Mouse (Mus musculus): ENCODE measurements around the gene Ubtd2. TPM values are rescaled to one million over a fixed set of nuclear protein-coding genes. Genes with fewer than 3 reads are reported as not detected.

Ubtd2 gene
- total RNA-seq, 2 experiments from 2014 or later, result 34.7 to 34.9 TPM

DNA sequence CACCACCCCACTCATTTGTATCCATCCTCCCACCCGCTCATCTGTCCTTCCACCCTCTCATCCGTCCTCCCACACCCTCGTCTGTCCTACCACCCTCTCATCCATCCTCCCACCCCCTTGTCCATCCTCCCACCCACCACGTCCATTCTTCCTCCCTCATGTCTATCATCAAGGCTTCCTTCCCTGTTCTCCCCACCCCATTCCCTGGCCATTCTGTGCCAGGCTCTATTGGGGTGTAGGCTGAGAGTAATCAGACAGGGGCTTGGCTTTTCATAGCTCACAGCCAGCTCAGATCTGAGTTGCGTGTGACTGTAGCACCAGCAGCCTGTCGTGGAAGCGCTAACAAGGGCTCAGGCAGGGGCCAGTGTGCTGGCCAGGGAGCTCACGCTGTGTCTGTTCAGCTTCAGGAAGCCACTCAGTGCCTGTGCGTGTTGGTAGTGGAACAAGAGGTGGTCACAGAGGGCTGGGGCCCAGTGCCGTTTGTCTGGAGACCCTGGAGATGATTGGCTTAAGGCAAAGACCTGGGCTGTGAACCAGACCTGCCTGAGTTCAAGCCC, 92.3 kb downstream of the Ubtd2 start:
- no peak for DNase-seq

DNA sequence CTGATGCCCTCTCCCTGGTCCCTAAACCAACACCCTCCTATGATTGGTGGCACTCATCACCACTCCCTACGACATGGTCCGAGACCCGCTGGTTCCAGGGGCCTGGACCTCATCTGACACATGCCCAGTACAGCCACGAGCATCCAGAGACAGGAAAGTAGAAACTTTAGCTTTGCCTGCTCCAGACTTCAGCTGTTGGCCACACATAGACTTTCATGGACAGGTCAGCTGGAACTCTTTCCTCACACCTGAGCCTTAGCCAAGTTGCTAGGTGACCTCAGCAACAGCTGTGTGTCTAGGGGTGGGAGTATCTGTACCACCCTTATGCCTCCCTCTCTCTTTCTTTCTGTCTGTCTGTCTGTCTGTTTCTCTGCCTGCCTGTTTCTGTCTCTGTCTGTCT, 93.1 kb downstream of the Ubtd2 start:
- DNase-seq, result no peak

DNA sequence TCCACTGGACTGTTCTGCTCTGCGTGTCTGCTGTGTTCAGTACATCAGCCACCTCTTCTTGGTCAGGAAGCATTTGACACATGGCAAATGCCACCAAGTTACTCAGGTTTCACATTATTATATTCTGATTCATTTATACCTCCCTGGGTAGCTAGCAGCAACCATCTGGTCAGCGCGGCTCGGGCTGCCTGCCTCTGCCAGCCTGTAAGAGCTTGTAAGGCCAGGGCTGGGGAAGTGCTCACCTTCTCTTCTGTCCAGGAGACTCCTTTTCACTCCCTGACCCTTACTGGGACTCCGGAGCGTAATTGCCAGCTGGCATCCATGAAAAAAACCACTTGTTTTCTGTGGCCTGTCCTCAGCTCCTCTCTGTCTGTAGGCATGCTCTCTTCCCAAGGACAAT, 94.1 kb downstream of the Ubtd2 start:
- DNase-seq, result no peak

DNA sequence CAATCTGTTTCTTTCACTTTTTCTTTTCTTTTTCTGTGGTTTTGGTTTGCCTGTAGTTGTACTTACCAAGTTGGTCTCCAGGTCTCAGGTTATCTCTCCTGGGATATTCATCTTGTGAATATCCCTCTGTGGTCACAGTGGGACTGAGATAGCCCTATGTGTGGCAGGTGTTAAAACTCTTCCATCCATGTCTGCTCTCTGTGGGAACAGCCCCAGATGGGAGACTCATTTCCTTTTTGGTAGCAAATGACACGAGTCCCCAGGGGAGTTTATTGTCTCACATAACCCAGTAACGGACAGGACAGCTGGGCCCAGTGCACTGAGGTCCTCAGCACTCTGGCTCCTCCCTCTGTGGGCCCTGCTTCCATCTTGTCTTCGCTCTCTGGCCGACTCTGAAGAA, 94.9 kb downstream of the Ubtd2 start:
- no peak for DNase-seq

DNA sequence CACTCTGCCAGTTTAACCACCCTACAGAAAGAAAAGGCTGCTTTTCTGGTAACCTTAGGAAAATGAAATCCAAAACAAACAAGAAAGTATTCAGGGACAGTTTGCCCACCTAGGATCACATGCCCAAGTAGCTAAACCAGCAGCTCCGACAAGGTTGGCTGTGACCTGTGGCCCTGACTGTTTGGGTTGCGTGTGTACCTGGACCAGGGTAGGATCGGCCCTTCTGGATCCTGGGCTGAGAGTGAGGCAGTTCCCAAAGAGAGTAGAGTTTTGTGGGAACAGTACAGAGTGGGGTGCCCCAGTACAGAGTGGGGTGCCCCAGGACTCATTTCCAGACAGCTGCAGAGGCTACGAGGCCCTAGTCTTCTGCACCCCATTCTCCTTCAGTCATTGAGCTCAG, 95.9 kb downstream of the Ubtd2 start:
- DNase-seq, result no peak

DNA sequence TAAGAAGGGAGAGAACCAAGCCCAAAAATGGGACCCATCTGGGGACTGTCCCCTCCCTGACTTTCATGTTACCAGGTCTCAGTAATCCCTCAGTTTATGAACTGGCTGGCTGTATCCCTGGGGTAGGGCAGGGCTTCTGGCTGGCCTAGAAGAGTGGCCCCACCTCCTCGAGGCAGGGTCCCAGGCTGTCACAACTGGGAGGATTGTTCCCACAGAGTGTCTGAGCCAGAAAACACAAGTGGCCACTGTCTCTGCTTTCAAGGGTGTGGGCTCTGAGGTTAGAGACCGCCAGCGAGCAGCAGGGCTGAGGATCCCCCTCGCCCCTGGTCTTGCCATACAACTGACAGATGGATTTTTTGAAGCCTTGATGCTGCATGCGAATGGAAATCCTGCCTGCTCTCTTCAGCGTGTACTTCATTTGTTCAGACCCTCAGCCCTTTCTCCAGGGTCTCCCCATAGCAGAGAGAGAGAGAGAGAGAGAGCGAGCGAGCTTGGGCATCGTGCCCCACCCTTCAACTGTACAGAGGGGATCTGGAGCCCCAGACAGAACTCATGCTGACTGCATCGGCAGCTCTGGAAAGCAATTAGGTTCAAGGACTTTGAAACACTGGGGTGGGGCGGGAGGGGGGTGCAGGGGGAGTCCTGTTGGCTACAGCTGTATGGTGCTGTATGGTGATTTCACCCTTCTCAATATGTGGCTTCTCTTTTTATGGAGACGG, 96.6 kb downstream of the Ubtd2 start:
- DNase-seq, result peak in 1 of 2 experiments; percentile 39

DNA sequence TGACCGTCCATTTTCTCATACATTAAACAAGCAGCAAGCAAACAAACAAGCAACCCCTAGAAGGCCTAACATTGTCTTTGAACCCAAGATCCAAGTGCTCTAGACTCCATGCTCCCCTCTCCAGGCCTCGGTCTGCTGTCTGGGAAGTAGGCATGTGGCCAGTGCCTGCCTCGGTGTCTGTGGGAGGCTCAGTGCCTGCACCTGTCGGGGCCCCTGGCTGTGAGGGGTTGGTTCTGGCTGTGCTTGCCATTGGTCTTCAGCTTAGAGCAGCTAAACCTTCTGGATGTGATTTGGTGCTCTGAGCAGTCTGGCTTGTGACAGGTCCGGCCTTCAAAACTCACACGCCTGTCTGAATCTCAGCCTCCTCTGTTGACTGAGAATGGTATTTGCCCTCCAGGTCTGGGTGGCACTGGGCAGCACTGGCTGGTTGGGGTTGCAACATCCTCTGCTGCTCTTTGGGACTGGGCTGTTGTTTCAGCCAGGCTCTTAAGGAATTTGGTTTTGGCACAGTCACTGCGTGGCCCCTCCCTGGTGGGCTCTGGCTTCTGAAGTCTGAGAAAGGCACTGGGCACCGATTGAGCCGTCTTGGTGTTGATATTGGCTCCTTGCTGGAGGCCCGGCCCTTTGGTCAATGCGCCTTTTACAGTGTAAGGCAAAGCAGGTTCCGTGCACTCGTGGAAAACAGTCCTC, 97.4 kb downstream of the Ubtd2 start:
- no peak for DNase-seq

DNA sequence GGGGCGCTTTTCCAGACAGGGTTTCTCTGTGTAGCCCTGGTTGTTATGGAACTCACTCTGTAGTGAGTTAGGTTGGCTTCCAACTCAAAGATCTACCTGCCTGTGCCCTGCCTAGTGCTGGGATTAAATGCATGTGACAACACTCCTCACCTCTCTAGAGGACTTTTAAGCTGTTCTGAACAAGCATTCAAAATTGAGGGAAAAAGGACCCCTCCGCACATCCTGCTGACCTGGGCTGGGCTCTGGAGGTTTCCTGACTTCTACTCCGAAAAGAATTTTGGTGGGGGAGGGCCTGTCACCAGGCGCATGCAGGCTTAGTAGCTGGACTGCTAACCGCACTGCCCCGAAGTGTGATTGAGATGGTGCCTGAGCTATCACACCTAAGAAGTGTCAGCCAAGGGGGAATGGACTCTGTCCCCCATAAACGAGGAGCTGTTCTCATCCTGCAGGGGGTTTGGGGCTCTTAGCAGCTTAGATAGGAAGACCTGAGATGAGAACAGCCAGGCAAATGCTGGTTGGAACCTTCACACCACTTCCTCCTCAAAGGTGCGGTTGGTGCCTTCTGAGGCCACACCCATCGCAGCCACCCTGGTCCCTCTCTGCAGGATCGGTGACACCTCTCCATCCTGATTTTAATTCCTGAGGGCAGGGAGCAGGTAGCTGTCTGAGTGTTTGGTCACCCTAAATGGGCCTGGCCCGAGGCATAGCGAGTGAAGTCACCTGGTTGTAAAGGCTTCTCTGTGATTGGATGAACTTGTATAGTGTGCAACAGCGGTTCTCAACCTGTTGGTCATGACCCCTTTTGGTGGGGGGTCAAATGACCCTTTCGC, 98.4 kb downstream of the Ubtd2 start:
- no peak for DNase-seq

DNA sequence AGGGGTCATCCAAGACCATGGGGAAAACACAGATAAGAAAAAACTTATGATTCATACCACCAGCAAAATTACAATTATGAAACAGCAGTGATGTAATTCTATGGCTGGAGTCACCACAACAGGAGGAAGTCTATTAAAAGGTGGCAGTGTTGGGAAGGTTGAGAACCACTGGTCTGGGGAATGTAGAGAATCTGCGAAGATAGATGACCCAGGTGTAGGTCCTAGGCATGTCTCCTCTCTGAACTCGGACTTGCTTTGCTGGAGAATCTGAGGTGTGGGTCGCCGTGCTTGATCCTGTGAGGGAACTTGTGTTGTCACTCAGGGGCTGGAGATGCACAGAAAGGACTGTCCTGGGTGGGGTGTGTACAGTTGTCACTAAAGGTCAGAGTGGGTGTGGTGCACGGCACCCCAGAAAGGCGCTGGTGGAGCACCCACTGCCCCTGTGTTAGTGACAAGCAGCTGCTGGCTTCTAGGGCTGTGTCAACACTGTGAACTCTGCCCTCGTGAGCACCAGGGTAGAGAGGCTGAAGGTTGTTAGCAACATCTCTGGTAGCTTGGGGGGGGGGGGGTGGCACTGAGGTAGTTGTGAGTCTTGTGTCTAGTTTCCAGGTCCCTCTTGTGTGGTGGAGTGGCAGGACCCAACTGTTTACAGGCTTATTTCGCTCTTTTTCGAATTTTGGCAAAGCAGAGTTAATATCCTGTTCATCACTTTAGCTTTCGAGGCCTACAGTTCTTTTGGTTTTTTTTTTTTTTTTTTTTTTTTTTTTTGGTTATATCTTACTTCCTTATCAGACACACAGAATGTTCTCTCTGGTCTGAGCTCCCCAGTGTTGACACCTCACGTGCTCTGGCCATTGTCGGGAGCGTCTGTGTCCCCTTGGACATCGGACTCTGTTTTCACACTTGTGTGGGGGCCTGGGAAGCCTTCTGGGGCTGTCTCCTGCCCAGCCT, 99.2 kb downstream of the Ubtd2 start:
- DNase-seq, result no peak

DNA sequence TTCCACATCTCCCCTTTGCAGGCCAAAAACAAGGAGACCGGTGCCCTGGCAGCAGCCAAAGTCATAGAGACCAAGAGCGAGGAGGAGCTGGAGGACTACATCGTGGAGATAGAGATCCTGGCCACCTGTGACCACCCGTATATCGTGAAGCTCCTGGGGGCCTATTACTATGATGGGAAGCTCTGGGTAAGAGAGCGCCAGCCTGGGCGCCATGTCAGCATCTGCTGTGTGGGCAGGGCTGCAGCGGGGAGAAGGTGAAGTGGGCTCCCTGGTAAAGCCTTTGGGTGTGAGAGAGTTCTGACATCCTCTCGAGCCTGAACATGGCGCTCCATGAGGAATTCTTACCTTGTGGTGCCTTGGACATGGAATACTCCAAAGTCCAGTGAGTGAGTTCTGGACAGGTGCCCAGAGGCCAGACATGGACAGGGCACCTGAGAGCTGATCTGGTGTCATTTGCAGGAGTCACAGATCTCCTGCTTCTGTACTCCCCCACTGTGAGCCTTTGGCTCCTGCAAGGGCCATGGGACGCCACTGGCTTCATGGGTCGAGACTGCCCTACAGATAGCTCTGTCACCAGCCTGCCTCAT, 100.0 kb downstream of the Ubtd2 start:
- DNase-seq, result no peak

DNA sequence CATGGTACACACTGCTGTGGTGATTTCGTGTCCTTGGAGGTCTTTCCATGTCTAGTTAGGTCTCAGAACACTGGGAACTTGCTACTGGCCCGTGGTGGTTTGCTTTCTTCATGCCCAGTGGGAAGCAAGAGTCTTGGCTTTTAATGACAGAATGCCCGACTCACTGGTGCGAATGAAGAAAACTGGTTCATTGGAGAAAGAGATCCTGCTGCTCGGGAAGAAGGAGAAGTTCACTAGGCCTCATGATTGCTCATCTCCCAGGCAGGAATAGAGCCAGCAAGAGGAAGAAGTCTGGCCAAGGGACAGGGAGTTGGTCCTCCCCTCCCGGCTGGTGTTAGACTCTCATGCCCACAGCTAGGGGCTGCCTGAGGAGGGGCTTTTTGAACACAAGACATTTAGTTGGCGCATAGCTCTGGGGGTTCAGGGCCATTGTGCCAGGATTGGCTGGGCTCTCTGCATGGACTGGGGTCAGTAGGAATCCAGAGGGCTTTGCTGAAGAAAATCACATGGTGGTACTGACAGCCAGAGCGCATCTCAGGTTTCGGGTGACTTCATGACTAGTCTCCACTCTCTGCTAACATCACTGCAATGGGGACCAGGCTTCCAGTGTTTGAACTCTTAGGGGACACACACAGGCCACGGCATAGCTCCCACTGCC, 101.3 kb downstream of the Ubtd2 start:
- no peak for DNase-seq

DNA sequence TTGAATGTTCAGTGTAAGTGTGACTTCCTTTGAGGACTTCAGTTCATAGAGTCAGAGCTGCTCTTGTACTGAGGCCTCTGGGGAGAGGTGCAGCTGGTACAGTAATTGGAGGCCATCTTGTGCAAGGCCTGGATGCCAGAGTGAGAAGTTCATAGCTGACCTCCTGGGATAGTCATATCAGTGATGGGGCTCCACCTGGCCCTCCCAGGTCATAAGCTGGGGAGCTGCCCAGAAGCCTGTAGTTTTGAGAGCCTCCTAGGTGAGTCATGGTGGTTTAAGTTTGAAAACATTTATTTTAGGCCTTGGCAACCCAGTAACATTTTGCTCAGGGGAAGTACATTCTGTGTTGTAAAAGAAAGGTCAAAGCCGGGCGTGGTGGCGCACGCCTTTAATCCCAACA, 102.9 kb downstream of the Ubtd2 start:
- DNase-seq, result no peak

DNA sequence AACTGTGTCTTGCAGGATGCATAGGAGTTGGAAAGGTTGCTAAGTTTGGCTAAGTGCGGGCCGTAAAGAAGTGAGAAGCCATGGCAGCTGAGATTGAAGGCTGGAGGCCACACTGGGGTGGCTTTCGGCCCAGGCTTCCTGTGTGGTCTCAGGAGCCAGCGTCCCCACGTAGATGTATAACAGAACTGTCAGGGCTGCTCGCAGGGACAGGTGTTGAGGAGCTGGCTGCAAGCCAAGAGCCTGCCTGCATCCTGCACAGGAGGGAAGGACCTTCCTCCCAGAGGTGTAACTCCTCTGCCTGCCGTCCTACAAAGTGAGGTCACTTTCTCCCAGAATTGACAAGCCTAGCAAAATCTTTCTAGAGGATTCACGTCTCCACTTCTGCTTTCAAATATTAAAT, 103.5 kb downstream of the Ubtd2 start:
- DNase-seq, result no peak

DNA sequence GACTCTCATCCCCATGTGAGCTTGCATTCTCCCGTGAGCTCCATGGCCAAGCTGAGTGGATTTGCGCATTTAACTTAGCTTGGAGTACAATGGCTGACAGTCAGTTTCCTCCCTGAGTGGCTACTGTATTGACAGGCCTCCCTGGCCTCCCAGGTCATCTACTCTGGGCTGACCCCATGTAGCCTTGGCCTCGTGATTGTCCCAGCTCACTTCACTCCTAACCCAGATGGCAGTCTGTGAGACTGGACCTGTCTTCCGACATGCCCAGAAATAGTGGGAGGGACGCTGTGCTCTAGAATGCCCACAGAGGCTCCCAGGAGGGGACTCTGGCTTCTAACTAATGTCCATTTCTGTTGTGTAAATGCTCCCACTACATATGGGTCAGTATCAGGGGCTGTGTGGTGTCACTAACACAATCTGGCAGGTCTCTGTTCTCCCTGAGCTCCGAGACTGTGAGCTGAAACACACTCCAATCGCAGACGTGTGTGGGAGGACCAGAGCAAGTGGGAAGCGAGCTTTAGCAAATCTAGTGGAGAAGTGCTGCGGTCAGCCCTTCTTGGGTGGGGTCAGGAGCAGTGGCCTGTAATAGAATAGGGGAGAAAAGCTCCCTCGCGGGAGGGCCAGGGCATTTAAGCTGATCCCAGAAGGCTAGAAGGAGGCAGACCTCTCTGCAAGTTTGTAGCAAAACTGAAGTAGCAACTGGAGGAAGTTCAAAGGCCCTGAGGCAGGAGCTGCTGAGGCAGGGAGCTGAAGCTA, 105.0 kb downstream of the Ubtd2 start:
- DNase-seq, result no peak

DNA sequence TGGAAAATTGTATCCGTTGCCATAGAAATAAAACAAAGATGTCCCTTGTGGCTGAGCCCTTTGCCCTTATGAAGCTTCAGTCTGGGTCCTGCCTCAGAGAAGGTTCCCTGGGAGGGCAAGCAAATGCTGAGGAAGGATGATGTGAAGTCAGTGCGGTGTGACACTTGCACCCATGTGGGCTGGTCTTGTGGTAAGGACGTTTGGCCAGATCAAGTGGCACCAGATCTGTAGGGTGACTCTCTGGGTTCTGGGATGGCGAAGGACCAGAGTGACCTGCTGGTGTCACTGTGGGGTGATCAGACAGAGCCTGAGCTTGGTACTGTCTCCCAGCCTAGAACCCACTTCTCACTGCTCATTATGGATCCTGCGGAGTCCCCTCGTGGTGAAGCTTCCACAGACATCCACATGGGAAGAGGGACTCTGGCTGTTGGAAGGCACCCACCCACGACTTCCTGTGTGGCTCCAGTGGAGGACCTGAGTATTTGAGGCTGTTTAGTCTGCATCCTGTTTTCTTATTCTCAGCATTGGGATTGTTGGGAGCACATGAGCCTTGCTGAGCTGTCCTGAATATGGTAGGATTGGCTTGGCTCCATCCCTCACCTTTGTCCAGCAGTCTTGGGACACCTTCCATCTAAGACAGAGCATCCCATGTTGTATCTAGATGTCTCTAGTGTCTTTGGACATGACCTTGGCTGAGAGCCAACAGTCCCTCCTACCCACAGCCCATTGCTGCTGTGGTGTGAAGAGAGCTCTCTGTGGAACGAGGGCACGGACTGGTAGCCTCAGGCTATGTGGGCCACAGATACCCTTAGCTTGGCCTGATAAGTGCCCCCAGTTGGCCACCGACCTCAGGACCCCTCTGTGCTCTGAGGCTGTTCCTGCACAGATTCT, 106.5 kb downstream of the Ubtd2 start:
- DNase-seq, result no peak

DNA sequence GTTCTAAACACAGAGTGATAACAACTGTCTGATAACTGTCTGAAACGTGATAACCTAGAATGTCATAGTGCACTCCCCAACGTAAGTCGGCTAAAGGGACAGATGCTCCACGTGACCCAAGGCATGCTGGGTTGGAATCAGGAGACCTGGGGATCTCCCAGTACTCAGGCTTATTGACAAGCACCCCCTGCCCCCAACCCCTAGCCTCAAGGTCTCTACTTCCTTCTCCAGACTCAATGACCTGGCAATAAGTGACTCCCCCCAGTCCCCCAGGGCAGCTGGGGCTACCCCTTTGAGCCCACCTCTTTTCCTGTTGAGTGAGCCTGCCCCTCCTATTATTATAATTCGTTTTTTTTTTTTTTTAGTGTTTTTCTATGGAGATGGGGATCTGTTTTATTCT, 107.5 kb downstream of the Ubtd2 start:
- DNase-seq, result no peak

DNA sequence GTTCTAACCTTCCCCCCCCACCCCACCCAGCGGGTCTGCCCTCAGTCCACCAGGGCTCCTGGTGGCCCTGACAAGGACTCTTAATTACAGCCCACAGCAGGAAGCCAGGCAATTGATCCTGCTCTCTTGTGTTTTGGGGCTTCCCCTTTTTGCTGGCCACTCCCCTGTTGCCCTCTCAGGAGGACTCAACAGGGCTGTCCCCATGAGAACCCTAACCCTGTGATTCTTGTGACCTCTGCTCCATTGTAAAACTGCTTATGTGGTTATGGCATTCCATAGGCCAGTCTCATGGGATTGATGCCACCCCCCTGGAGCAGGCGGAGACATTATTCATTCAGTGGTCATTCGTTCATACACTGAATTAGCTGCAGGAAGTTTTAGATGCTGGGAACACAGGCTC, 108.5 kb downstream of the Ubtd2 start:
- DNase-seq, result no peak

DNA sequence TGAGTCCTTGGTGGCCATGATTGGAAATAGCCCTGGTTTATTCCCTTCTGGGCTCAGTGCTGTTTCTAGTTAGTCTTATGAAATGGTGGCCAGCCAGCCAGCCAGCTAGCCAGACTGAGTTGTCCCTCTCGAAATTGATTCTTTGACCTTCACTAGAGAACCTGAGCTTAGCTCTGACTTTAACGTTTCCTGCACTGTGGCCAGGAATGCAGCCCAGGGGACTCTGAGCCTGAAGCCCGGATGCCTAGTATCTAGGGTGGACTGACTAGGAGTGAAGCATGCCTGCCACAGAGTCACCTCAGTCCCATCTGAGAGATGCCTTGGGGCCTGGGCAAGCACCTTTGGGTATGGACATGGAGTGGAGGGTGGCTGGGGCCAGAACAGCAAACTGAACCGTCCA, 109.5 kb downstream of the Ubtd2 start:
- no peak for DNase-seq

DNA sequence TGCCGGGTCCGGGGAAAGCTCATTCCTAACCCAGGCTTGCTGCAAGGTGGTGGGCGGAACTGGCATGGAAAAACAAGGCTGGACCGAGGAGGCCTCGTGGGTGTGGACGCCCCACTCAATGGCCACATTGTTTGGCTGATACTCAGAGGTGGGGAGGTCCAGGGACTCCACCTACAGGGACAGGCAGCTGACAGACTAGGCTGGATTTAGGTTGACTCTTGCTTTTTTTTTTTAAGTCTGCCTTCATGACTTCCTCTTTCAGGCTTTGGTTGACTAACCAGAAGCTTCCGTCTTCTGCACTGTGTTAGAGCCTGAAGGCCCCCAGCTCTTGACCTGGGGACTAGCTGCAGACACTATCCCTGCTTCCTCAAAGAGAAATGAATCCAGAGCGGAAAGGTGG, 109.9 kb downstream of the Ubtd2 start:
- no peak for DNase-seq
